Mouse (Mus musculus): ENCODE data around the gene Kcnh5.

DNA sequence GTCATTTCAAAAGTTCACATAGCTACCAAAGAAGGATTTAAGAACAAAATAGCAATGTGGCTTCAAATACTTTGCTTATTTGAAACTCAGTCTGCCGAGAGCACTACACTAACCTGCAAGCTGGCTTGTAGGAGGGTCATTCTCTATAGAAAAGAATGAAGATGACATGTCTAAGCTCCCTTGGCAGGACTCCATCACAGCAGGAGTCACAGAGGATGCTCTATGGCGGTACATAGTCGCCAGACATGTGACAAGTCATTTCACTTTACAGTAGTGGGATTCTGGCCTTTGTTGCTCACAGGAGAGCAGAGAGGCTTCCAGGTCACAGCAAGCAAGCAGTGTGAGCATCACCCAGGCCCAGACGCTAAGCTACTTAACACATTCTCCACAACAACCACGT lies 85.2 kb downstream of the Kcnh5 start:
- no peak for TF ChIP-seq CTCF (IDR thresholded peaks at IDR 0.05; ENCODE audit: extremely low read depth, insufficient read depth, low read length)
- no peak for TF ChIP-seq POLR2A (IDR thresholded peaks at IDR 0.05; ENCODE audit: extremely low read depth, insufficient read depth, low read length)
